16 mouse cellular contexts compared by ENCODE assay signal in genomic region chr5:39212550-39212949, GRCm38 (mm10).
DNase-seq lines count a peak whose midpoint lies in the region; ATAC-seq lines count a peak whose summit lies in the region.
"Had no signal": no experiment of that assay in that cellular context is flagged by ENCODE, and none has a peak within 500 bp of the region (broad histone marks: within the 10 kb centered on the region; RNA-seq: fewer than 3 reads in every experiment).

No protein-coding gene starts in this region.

- H3K4me3 ChIP-seq in forebrain, embryonic 11.5 days (ENCODE audit: low read depth, low read length) = no peak overlapping the region
- H3K4me3 ChIP-seq in forebrain, embryonic 10.5 days = no peak overlapping the region
- no peak overlapping the region for H3K4me3 ChIP-seq in hindbrain, embryonic 13.5 days
- no peak overlapping the region for H3K4me3 ChIP-seq in midbrain, embryonic 13.5 days (replicated peaks)
- H3K4me3 ChIP-seq: heart, embryonic 12.5 days; limb, embryonic 10.5 days; myocyte had no signal

- no peaks in the 10 kb centered on the region for H3K4me1 ChIP-seq in forebrain, embryonic 11.5 days (replicated peaks; ENCODE audit: control insufficient read depth, insufficient read depth, low read length)
- H3K4me1 ChIP-seq in forebrain, embryonic 10.5 days = no peaks in the 10 kb centered on the region
- peaks cover 4% of the 10 kb centered on the region for H3K4me1 ChIP-seq in hindbrain, embryonic 13.5 days (replicated peaks)
- H3K4me1 ChIP-seq in midbrain, embryonic 13.5 days (replicated peaks) = 0 out of 2 replicates have a peak, but pooled peaks cover 3% of the 10 kb centered on the region
- H3K4me1 ChIP-seq: heart, embryonic 12.5 days; limb, embryonic 10.5 days had no signal

- no peak overlapping the region for H3K4me2 ChIP-seq in forebrain, embryonic 11.5 days (ENCODE audit: low read depth, low read length, severe bottlenecking)
- no peak overlapping the region for H3K4me2 ChIP-seq in hindbrain, embryonic 13.5 days
- no peak overlapping the region for H3K4me2 ChIP-seq in midbrain, embryonic 13.5 days (replicated peaks)
- H3K4me2 ChIP-seq: heart, embryonic 12.5 days had no signal

- no peak overlapping the region for H3K9ac ChIP-seq in forebrain, embryonic 11.5 days (ENCODE audit: low read length)
- H3K9ac ChIP-seq in hindbrain, embryonic 13.5 days = no peak overlapping the region
- no peak overlapping the region for H3K9ac ChIP-seq in midbrain, embryonic 13.5 days (replicated peaks)
- H3K9ac ChIP-seq: heart, embryonic 12.5 days; liver, embryonic 14.5 days had no signal

- H3K36me3 ChIP-seq in forebrain, embryonic 11.5 days (ENCODE audit: control insufficient read depth, insufficient read depth, low read length) = no peaks in the 10 kb centered on the region
- no peaks in the 10 kb centered on the region for H3K36me3 ChIP-seq in forebrain, embryonic 10.5 days (replicated peaks)
- no peaks in the 10 kb centered on the region for H3K36me3 ChIP-seq in hindbrain, embryonic 13.5 days
- no peaks in the 10 kb centered on the region for H3K36me3 ChIP-seq in midbrain, embryonic 13.5 days
- H3K36me3 ChIP-seq: heart, embryonic 12.5 days; limb, embryonic 10.5 days had no signal

- H3K27ac ChIP-seq in forebrain, embryonic 11.5 days (ENCODE audit: low read depth, low read length) = no peak overlapping the region
- no peak overlapping the region for H3K27ac ChIP-seq in forebrain, embryonic 10.5 days
- H3K27ac ChIP-seq in hindbrain, embryonic 13.5 days = no peak overlapping the region
- H3K27ac ChIP-seq in midbrain, embryonic 13.5 days = no peak overlapping the region
- H3K27ac ChIP-seq: limb, embryonic 10.5 days; liver, embryonic 14.5 days had no signal

- no peaks in the 10 kb centered on the region for H3K9me3 ChIP-seq in forebrain, embryonic 11.5 days (ENCODE audit: control insufficient read depth, low read length)
- H3K9me3 ChIP-seq in forebrain, embryonic 10.5 days = no peaks in the 10 kb centered on the region
- H3K9me3 ChIP-seq in hindbrain, embryonic 13.5 days = no peaks in the 10 kb centered on the region
- no peaks in the 10 kb centered on the region for H3K9me3 ChIP-seq in midbrain, embryonic 13.5 days
- H3K9me3 ChIP-seq: heart, embryonic 12.5 days; limb, embryonic 10.5 days had no signal

- H3K27me3 ChIP-seq in forebrain, embryonic 11.5 days (ENCODE audit: control insufficient read depth, insufficient read depth, low read length) = no peaks in the 10 kb centered on the region
- no peaks in the 10 kb centered on the region for H3K27me3 ChIP-seq in forebrain, embryonic 10.5 days (ENCODE audit: poor library complexity, severe bottlenecking)
- H3K27me3 ChIP-seq in hindbrain, embryonic 13.5 days = no peaks in the 10 kb centered on the region
- H3K27me3 ChIP-seq in midbrain, embryonic 13.5 days = no peaks in the 10 kb centered on the region
- H3K27me3 ChIP-seq: heart, embryonic 12.5 days had no signal

- no peak for DNase-seq in forebrain, embryonic 11.5 days (ENCODE audit: low spot score)
- DNase-seq in forebrain, embryonic 10.5 days (ENCODE audit: extremely low spot score, low spot score) = no peak
- DNase-seq in Muller cell, postnatal 12 days (ENCODE audit: inconsistent ontology term) = peak; percentile 24
- DNase-seq in kidney, postnatal 14 days = no peak
- DNase-seq in ovary, postnatal 14 days (ENCODE audit: low spot score) = no peak
- DNase-seq in heart, postnatal 4 days = no peak
- DNase-seq: adrenal gland, postnatal 14 days; gastrocnemius, postnatal 14 days; kidney, postnatal 4 days; lung, postnatal 36 days had no signal

- peak; percentile 70 for ATAC-seq in forebrain, embryonic 11.5 days (replicated peaks; ENCODE audit: low FRiP score)
- ATAC-seq in hindbrain, embryonic 13.5 days (ENCODE audit: low FRiP score) = peak; percentile 71; the same call in 1 of the 2 replicates
- ATAC-seq in midbrain, embryonic 13.5 days = peak; percentile 56; the same call in 1 of the 2 replicates
